Mouse (Mus musculus) hindbrain, embryonic 16.5 days (tissue): Measurements from ENCODE around the gene Nans. TPM values are rescaled to one million over a fixed set of nuclear protein-coding genes. Genes with fewer than 3 reads are reported as not detected.

Experiments
- ATAC-seq: fragments of 200-750 bp; cut with Nextera tagmentation; 2 replicates; pipeline ENCODE4 v1.8.0; 2017; ENCODE audit warnings: moderate TSS enrichment, moderate library complexity
- H3K27ac ChIP-seq: fragments of 300-500 bp; sonication (generic); 2 replicates; pipeline ENCODE4 v1.5.1; 2014; ENCODE audit warnings: low read depth, mild to moderate bottlenecking, control low read depth, low read length, moderate library complexity
- H3K27me3 ChIP-seq: fragments of 300-500 bp; sonication (generic); replicated peaks from 2 replicates; pipeline ENCODE4 v1.6.1; 2014; ENCODE audit warnings: low read length; ENCODE audit not compliant: control insufficient read depth, insufficient read depth
- H3K36me3 ChIP-seq: fragments of 300-500 bp; sonication (generic); 2 replicates; pipeline ENCODE4 v1.6.1; 2014; ENCODE audit warnings: mild to moderate bottlenecking, low read length, moderate library complexity, mixed read lengths; ENCODE audit not compliant: control insufficient read depth, insufficient read depth
- H3K4me1 ChIP-seq: fragments of 300-500 bp; sonication (generic); 2 replicates; pipeline ENCODE4 v1.6.1; 2014; ENCODE audit warnings: low read depth, low read length; ENCODE audit not compliant: control insufficient read depth, insufficient read depth
- H3K4me2 ChIP-seq: fragments of 300-500 bp; sonication (generic); 2 replicates; pipeline ENCODE4 v1.6.1; 2014; ENCODE audit warnings: mild to moderate bottlenecking, low read length, control low read depth, moderate library complexity
- H3K4me3 ChIP-seq: fragments of 300-500 bp; sonication (generic); 2 replicates; pipeline ENCODE4 v1.5.1; 2014; ENCODE audit warnings: mild to moderate bottlenecking, low read length, control low read depth, moderate library complexity
- H3K9ac ChIP-seq: fragments of 300-500 bp; sonication (generic); 2 replicates; pipeline ENCODE4 v1.6.1; 2014; ENCODE audit warnings: low read depth, mild to moderate bottlenecking, control low read depth, low read length, moderate library complexity
- H3K9me3 ChIP-seq: fragments of 300-500 bp; sonication (generic); 2 replicates; pipeline ENCODE4 v1.6.1; 2014; ENCODE audit warnings: mild to moderate bottlenecking, low read length, moderate library complexity; ENCODE audit not compliant: control insufficient read depth
- WGBS: fragments of 180-500 bp; shearing (Covaris S2); extraction: QIAGEN DNeasy Blood & Tissue Kit; methylation state at CpG from one replicate; pipeline ENCODE4 v1.1.7; 2014; 5-methylcytosine and 5-hydroxymethylcytosine counted together
- polyA plus RNA-seq: library from polyadenylated mRNA; unstranded; fragments of >200 nt; fragmentation: Nextera tagmentation; extraction: Ambion mirVana; gene quantifications from 2 replicates; pipeline ENCODE4 v1.2.1, GENCODE M21; 2015

The Nans gene
- polyA plus RNA-seq, 1 experiment from 2014 or later = 77.1 TPM

DNA sequence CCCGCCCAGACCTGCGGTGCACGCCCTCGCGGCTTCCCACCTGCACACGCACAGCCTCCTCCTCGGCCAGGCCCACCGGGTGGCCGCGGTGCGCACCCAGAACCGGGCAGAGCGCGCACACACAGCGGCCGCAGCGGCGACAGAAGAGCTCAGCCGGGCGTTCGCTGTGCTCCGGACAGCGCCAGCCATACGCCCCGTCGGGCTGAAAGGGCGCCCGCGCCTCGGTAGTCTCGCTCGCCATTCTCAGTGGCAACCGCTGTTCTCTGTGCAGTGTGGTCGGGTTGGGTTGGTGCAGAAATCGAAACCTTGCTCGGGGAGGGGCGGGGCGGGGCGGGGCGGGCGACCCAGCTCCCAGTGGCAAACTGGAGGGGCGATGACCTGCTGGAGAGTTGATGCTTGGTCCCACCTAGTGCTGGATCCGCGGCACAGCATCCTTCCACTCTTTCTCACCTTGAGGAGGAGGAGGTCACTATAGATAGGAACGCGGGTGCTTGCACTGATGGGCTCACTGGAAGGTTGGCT is 46.9 kb downstream of the Nans start, which contains the start of gene Trim14:
Gene Trim14 (minus strand): TSS at position 302 of the 522 bp plus-strand sequence.
- peaks cover 17% of the 10 kb centered on the region for H3K27me3 ChIP-seq

DNA sequence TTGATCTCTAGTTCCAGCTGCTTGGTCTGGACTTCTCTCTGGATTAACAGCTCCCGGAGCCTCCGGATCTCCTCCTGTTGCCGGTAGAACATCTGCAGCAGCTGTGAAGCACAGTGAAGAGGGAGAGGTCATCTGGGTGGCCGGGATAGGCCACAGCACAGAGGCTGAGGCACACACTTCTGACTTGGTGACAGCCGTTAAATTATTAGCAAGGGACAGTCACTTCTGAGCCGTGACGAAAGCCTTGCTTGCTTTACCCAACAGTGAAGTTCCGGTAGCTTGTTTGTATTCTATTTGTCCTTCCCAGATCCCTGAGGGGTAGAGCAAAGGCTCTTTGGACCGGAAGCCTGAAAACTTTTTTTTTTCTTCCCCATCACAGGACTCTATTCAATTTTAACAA is 50.1 kb downstream of the Nans start:
- Histone ChIP-seq H3K36me3 (no peaks in the 10 kb centered on the region), H3K27ac (no peak overlapping the region), H3K9ac (no peak overlapping the region), H3K9me3 (no peaks in the 10 kb centered on the region), H3K4me3 (no peak overlapping the region), H3K4me2 (no peak overlapping the region), H3K4me1 (peaks cover 7% of the 10 kb centered on the region), H3K27me3 (peaks cover 17% of the 10 kb centered on the region)
- no peak for ATAC-seq
- WGBS = 62% methylated on average over 9 of the region's 9 CpGs

More for the DNA sequence above, 46.9 kb downstream of the Nans start, which contains the start of gene Trim14:
- H3K36me3 ChIP-seq = no peaks in the 10 kb centered on the region
- WGBS = 1% methylated on average over 46 of the region's 46 CpGs
- H3K4me1 ChIP-seq = peaks cover 7% of the 10 kb centered on the region
- ATAC-seq = peak; percentile 58
- H3K4me3 ChIP-seq = peak within 1 kb of the TSS; percentile 33
- H3K4me2 ChIP-seq = peak within 1 kb of the TSS; percentile 54
- peak within 1 kb of the TSS; percentile 8 for H3K9ac ChIP-seq
- no peaks in the 10 kb centered on the region for H3K9me3 ChIP-seq
- no peak within 1 kb of the TSS for H3K27ac ChIP-seq

DNA sequence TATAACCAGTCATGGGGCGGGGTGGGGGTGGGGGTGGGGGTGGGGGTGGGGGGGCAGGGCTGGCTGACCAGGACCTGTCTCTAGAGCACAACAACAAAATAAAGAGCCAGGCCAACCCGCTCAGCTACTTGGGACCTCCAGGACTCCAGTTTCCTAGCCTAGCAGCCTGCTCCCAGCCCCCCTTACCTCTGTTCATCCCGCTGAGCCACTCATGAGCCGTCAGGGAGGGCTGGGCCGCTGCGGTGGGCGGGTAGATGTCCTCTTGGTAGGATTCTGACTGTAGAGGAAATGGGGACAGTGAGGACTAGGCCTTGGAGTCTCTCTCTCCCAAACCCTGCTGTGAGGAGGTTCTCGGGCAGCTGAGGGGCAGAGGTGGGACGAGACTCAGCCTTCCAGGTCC is 52.7 kb downstream of the Nans start:
- 44% methylated on average over 9 of the region's 9 CpGs for WGBS
- Histone ChIP-seq H3K4me1 (no peaks in the 10 kb centered on the region), H3K4me3 (no peak overlapping the region), H3K36me3 (no peaks in the 10 kb centered on the region), H3K9ac (no peak overlapping the region), H3K9me3 (no peaks in the 10 kb centered on the region), H3K4me2 (no peak overlapping the region), H3K27ac (no peak overlapping the region), H3K27me3 (0 out of 2 replicates have a peak, but pooled peaks cover 4% of the 10 kb centered on the region)
- no peak for ATAC-seq

DNA sequence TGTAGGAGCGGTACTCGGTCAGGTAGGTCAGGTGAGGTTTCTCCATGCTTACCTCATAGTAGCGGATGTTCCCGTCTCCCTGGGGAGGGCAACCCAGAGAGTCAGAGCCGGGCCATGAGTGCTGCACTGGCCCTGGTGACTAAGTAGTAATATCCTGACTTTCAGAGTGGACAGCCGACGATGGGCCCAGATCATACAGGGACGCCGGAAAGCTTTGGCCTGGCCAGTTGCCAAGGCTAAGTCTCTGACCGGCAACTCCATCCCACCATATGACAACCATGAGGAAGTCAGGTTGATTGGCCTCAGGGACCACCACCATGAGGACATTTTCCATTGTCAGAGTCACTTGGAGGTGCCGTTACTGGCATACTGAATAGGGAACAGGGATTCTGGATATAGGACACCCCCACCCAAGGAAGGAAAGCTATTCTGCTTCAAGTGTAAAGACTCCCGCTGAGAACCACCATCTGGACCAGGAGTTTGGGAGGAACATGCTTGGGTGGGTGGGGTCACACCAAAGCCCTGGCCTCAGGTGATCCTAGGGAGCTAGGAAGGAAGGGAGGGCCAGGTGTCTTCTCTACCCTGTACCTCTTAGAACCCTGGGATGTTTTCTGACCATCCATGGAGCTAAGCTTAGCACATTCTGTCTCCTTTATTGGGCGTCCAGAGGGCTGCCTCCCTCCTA is 54.5 kb downstream of the Nans start:
- Histone ChIP-seq H3K9me3 (no peaks in the 10 kb centered on the region), H3K9ac (no peak overlapping the region), H3K4me3 (no peak overlapping the region), H3K4me1 (no peaks in the 10 kb centered on the region), H3K36me3 (peaks cover 5% of the 10 kb centered on the region; the same call in 1 of the 2 replicates), H3K27me3 (0 out of 2 replicates have a peak, but pooled peaks cover 4% of the 10 kb centered on the region), H3K4me2 (no peak overlapping the region), H3K27ac (no peak overlapping the region)
- no peak for ATAC-seq
- 93% methylated on average over 13 of the region's 13 CpGs for WGBS

DNA sequence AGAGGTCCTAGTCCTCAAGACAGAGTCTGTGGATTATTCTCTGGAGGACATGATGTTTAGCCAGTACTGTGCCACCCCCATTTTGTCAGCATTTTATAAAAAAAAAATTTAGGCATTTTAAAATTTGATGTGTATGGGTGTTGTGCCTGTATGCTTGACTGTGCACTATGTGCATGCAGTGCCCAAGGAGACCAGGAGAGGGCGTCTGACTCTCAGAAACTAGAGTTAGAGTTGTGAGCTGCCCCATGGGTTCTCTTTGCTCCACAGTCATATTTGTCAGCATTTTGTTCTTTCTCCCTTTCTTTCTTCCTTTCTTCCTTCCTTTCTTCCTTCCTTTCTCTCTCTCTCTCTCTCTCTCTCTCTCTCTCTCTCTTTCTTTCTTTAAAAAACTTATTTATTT is 55.3 kb downstream of the Nans start:
- Histone ChIP-seq H3K27ac (no peak overlapping the region), H3K9me3 (no peaks in the 10 kb centered on the region), H3K4me3 (no peak overlapping the region), H3K36me3 (peaks cover 5% of the 10 kb centered on the region; the same call in 1 of the 2 replicates), H3K27me3 (no peaks in the 10 kb centered on the region), H3K4me1 (no peaks in the 10 kb centered on the region), H3K9ac (no peak overlapping the region), H3K4me2 (no peak overlapping the region)
- ATAC-seq = no peak
- 36% methylated on average over 1 of the region's 1 CpGs for WGBS

DNA sequence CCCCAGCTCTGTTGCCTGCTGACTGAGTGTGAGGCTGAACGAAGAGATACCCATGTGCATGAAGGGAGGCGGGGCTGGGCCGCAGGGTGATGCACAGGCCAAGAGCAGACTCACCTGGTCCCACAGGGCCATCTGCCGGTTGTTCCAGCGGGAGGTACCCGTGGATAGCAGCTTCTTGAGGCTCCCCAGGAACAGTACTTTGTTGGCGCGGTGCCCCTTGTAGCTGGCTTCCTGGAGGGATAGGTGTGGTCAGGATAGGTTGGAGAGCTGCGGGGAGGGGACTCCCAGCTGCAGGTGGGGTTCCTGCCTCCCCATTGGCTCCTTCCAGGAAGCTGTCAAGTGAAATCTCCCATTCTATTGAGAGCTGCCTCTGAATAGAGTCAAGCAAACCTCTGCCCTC is 56.5 kb downstream of the Nans start:
- H3K9me3 ChIP-seq = no peaks in the 10 kb centered on the region
- H3K9ac ChIP-seq = no peak overlapping the region
- peaks cover 5% of the 10 kb centered on the region; the same call in 1 of the 2 replicates for H3K36me3 ChIP-seq
- no peaks in the 10 kb centered on the region for H3K27me3 ChIP-seq
- WGBS = 15% methylated on average over 9 of the region's 9 CpGs
- no peaks in the 10 kb centered on the region for H3K4me1 ChIP-seq
- no peak for ATAC-seq
- H3K4me2 ChIP-seq = no peak overlapping the region
- no peak overlapping the region for H3K4me3 ChIP-seq
- no peak overlapping the region for H3K27ac ChIP-seq

DNA sequence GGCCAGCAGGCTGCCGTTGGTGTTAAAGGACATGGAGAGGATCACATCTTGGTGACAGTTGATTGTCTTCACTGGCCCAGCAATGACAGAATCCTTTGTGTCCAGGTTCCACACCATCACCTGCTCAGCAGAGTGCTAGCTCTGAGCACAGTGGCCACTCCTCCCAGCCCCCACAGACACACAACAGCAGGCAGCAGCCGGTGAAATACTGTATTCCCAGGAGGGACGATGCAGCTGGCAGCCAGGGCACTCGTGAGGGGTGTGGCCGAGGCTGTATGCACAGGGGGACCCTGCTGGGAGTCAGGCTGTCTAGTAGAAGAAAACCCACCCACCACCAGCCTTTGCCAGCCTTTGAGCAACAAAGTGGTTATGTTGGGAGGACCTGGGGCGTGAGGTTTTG is 57.7 kb downstream of the Nans start:
- no peak overlapping the region for H3K9ac ChIP-seq
- H3K9me3 ChIP-seq = no peaks in the 10 kb centered on the region
- ATAC-seq = no peak
- no peak overlapping the region for H3K27ac ChIP-seq
- no peak overlapping the region for H3K4me2 ChIP-seq
- WGBS = 24% methylated on average over 6 of the region's 6 CpGs
- no peak overlapping the region for H3K4me3 ChIP-seq
- no peaks in the 10 kb centered on the region for H3K27me3 ChIP-seq
- no peaks in the 10 kb centered on the region for H3K4me1 ChIP-seq
- H3K36me3 ChIP-seq = peaks cover 5% of the 10 kb centered on the region; the same call in 1 of the 2 replicates

DNA sequence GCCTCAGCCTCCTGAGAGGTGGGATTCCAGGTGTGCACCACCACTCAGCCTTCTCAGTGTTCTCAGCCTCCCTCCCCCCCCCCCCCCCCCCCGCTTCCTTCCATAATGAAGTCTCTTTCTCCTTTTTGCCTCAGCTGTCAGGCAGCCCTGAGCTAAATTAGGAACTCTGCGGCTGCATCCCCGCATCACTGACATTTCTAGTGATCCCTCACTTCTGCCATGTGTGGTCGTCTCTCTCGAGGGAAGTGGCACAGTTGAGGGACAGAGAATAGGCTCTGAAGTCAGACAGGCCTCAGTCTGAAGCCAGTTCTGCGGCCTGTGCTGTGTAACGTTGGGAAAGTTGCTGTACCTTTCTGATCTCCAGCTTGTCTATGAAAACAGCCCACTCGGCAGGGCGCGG is 60.9 kb downstream of the Nans start:
- WGBS = 79% methylated on average over 9 of the region's 10 CpGs
- no peak for ATAC-seq
- Histone ChIP-seq H3K4me1 (no peaks in the 10 kb centered on the region), H3K36me3 (peaks cover 5% of the 10 kb centered on the region; the same call in 1 of the 2 replicates), H3K9ac (no peak overlapping the region), H3K4me2 (no peak overlapping the region), H3K27ac (no peak overlapping the region), H3K4me3 (no peak overlapping the region), H3K9me3 (no peaks in the 10 kb centered on the region), H3K27me3 (no peaks in the 10 kb centered on the region)

DNA sequence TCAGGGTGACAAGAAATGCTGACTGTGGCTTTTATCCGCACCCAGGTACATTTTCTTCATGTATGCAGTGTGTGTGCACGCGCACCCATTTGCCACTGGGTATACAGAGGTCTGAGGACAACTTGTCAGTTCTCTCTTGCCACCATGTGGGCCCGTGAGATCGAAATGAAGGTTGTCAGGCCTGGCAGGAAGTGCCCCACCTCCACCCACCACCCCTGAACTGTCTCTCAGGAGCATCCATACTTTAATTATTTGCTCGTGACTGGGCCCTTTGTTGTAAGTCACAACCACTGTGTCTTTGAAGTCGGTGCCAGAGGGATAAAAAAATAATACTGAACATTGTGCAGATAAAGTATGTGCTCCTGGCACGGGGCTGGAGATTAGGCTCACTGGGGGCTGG is 61.4 kb downstream of the Nans start:
- H3K36me3 ChIP-seq = peaks cover 5% of the 10 kb centered on the region; the same call in 1 of the 2 replicates
- H3K9me3 ChIP-seq = no peaks in the 10 kb centered on the region
- H3K4me1 ChIP-seq = no peaks in the 10 kb centered on the region
- no peak overlapping the region for H3K4me3 ChIP-seq
- no peak overlapping the region for H3K9ac ChIP-seq
- WGBS = 55% methylated on average over 8 of the region's 8 CpGs
- ATAC-seq = no peak
- H3K27me3 ChIP-seq = no peaks in the 10 kb centered on the region
- no peak overlapping the region for H3K4me2 ChIP-seq
- H3K27ac ChIP-seq = no peak overlapping the region
